Mouse (Mus musculus): ENCODE data around the gene Med22. TPM values are rescaled to one million over a fixed set of nuclear protein-coding genes. Genes with fewer than 3 reads are reported as not detected.
"Not testable (repeated sequence)": the region's sequence is repeated elsewhere in the genome, so short reads cannot be mapped to it uniquely, and the experiment has no call there.

Gene Med22
- polyA plus RNA-seq, 1 experiment, result 26.8 TPM

- Histone ChIP-seq H3K4me1 (ENCODE audit: control insufficient read depth, insufficient read depth, low read length) (peaks cover under 1% of the 10 kb centered on the region; the same call in 1 of the 2 replicates), H3K4me3 (ENCODE audit: insufficient read depth, low read length) (no peak overlapping the region), H3K27ac (ENCODE audit: insufficient read depth, low read length) (no peak overlapping the region)
- TF ChIP-seq CTCF (IDR thresholded peaks at IDR 0.05; ENCODE audit: borderline replicate concordance, insufficient read depth, low read length) (no peak), POLR2A (IDR thresholded peaks at IDR 0.05; ENCODE audit: low read depth, low read length) (no peak)
These were observed 14.6 kb downstream of the Med22 start for GRCm38 (mm10) chr2:26895898-26896297.

GRCm38 (mm10) chr2:26886170-26886569 is 24.3 kb downstream of the Med22 start:
- not testable (repeated sequence) for H3K4me3 ChIP-seq (ENCODE audit: insufficient read depth, low read length); H3K4me1 ChIP-seq (ENCODE audit: control insufficient read depth, insufficient read depth, low read length)

GRCm38 (mm10) chr2:26885541-26885940 is 24.9 kb downstream of the Med22 start:
- H3K27ac ChIP-seq (ENCODE audit: insufficient read depth, low read length); H3K4me1 ChIP-seq (ENCODE audit: control insufficient read depth, insufficient read depth, low read length); H3K4me3 ChIP-seq (ENCODE audit: insufficient read depth, low read length): not testable (repeated sequence)

More at GRCm38 (mm10) chr2:26886170-26886569, 24.3 kb downstream of the Med22 start:
- H3K27ac ChIP-seq (ENCODE audit: insufficient read depth, low read length), result not testable (repeated sequence)

GRCm38 (mm10) chr2:26878571-26878970 is 31.9 kb downstream of the Med22 start:
- TF ChIP-seq POLR2A (IDR thresholded peaks at IDR 0.05; ENCODE audit: low read depth, low read length), result no peak
- no peak for TF ChIP-seq CTCF (IDR thresholded peaks at IDR 0.05; ENCODE audit: borderline replicate concordance, insufficient read depth, low read length)
- H3K27ac ChIP-seq (ENCODE audit: insufficient read depth, low read length), result no peak overlapping the region
- no peak overlapping the region for H3K4me3 ChIP-seq (ENCODE audit: insufficient read depth, low read length)

GRCm38 (mm10) chr2:26870666-26871065 is 39.8 kb downstream of the Med22 start:
- Histone ChIP-seq H3K27ac (ENCODE audit: insufficient read depth, low read length) (no peak overlapping the region), H3K4me3 (ENCODE audit: insufficient read depth, low read length) (no peak overlapping the region), H3K4me1 (ENCODE audit: control insufficient read depth, insufficient read depth, low read length) (no peaks in the 10 kb centered on the region)
- TF ChIP-seq POLR2A (IDR thresholded peaks at IDR 0.05; ENCODE audit: low read depth, low read length) (no peak), CTCF (IDR thresholded peaks at IDR 0.05; ENCODE audit: borderline replicate concordance, insufficient read depth, low read length) (no peak)

More at GRCm38 (mm10) chr2:26878571-26878970, 31.9 kb downstream of the Med22 start:
- H3K4me1 ChIP-seq (ENCODE audit: control insufficient read depth, insufficient read depth, low read length), result no peaks in the 10 kb centered on the region

GRCm38 (mm10) chr2:26864879-26865278 is 45.6 kb downstream of the Med22 start, which contains the start of gene Abo:
TSS of gene Abo (minus strand) at chr2:26864979.
- Histone ChIP-seq H3K4me1 (ENCODE audit: control insufficient read depth, insufficient read depth, low read length) (no peaks in the 10 kb centered on the region), H3K4me3 (ENCODE audit: insufficient read depth, low read length) (no peak within 1 kb of the TSS), H3K27ac (ENCODE audit: insufficient read depth, low read length) (no peak within 1 kb of the TSS)
- TF ChIP-seq POLR2A (IDR thresholded peaks at IDR 0.05; ENCODE audit: low read depth, low read length), result no peak
- TF ChIP-seq CTCF (IDR thresholded peaks at IDR 0.05; ENCODE audit: borderline replicate concordance, insufficient read depth, low read length), result no peak

- no peaks in the 10 kb centered on the region for H3K4me1 ChIP-seq (ENCODE audit: control insufficient read depth, insufficient read depth, low read length)
- H3K27ac ChIP-seq (ENCODE audit: insufficient read depth, low read length), result no peak overlapping the region
- no peak overlapping the region for H3K4me3 ChIP-seq (ENCODE audit: insufficient read depth, low read length)
- no peak for TF ChIP-seq CTCF (IDR thresholded peaks at IDR 0.05; ENCODE audit: borderline replicate concordance, insufficient read depth, low read length)
- TF ChIP-seq POLR2A (IDR thresholded peaks at IDR 0.05; ENCODE audit: low read depth, low read length), result no peak
These were observed 47.6 kb downstream of the Med22 start for GRCm38 (mm10) chr2:26862856-26863255.

Other genes starting within 250 kb of the Med22 start
- gene Lcn4, start 239.4 kb downstream of the Med22 start, polyA plus RNA-seq (2011; ENCODE audit: insufficient read length, low read depth, missing spikeins), result not detected in 2 replicates
- gene Abo, start 45.7 kb downstream of the Med22 start, polyA plus RNA-seq (2011; ENCODE audit: insufficient read length, low read depth, missing spikeins), result not detected in 2 replicates
- gene Surf6, start 7.8 kb downstream of the Med22 start, polyA plus RNA-seq (2011; ENCODE audit: insufficient read length, low read depth, missing spikeins), result 21.4 and 23.3 TPM in 2 replicates
- gene Rpl7a, start 87 bp upstream of the Med22 start, polyA plus RNA-seq (2011; ENCODE audit: insufficient read length, low read depth, missing spikeins), result 448 and 480 TPM in 2 replicates
- 29.3 and 33.6 TPM in 2 replicates for gene Surf2, start 5.7 kb upstream of the Med22 start, polyA plus RNA-seq (2011; ENCODE audit: insufficient read length, low read depth, missing spikeins)
- gene Surf1, start 5.9 kb upstream of the Med22 start, polyA plus RNA-seq (2011; ENCODE audit: insufficient read length, low read depth, missing spikeins), result 38.8 and 47.8 TPM in 2 replicates
- gene Surf4, start 23.3 kb upstream of the Med22 start, polyA plus RNA-seq (2011; ENCODE audit: insufficient read length, low read depth, missing spikeins), result 325 and 358 TPM in 2 replicates
- not detected in 2 replicates for gene Stkld1, start 23.4 kb upstream of the Med22 start, polyA plus RNA-seq (2011; ENCODE audit: insufficient read length, low read depth, missing spikeins)
- 44.3 and 48.8 TPM in 2 replicates for gene Rexo4, start 53.7 kb upstream of the Med22 start, polyA plus RNA-seq (2011; ENCODE audit: insufficient read length, low read depth, missing spikeins)
- gene Adamts13, start 62.7 kb upstream of the Med22 start, polyA plus RNA-seq (2011; ENCODE audit: insufficient read length, low read depth, missing spikeins), result not detected in 2 replicates
- 34.8 and 35.5 TPM in 2 replicates for gene Cacfd1, start 99.2 kb upstream of the Med22 start, polyA plus RNA-seq (2011; ENCODE audit: insufficient read length, low read depth, missing spikeins)
- gene Slc2a6, start 117.3 kb upstream of the Med22 start, polyA plus RNA-seq (2011; ENCODE audit: insufficient read length, low read depth, missing spikeins), result 2.4 and 6.0 TPM in 2 replicates
- gene Mymk, start 161.5 kb upstream of the Med22 start, polyA plus RNA-seq (2011; ENCODE audit: insufficient read length, low read depth, missing spikeins), result not detected in 2 replicates
- gene Adamtsl2, start 168.7 kb upstream of the Med22 start, polyA plus RNA-seq (2011; ENCODE audit: insufficient read length, low read depth, missing spikeins), result 0.17 and 0.95 TPM in 2 replicates
- not detected in 2 replicates for gene Fam163b, start 231.8 kb upstream of the Med22 start, polyA plus RNA-seq (2011; ENCODE audit: insufficient read length, low read depth, missing spikeins)

Measured in embryonic fibroblast, embryonic 13.5 days (primary cell).